Mouse (Mus musculus) cortical plate, adult 2 months (tissue): ENCODE measurements around the gene Tchp.

Experiments used
- CTCF ChIP-seq: fragments of 200-500 bp; IDR thresholded peaks from 2 replicates; pipeline ENCODE4 v1.5.1; 2011; ENCODE audit warnings: mild to moderate bottlenecking, control low read depth, low read length; ENCODE audit not compliant: insufficient read depth; ENCODE audit errors: extremely low read depth
- POLR2A ChIP-seq: fragments of 200-500 bp; IDR thresholded peaks from 2 replicates; pipeline ENCODE4 v1.6.1; 2011; ENCODE audit warnings: mild to moderate bottlenecking, low read length, control low read depth; ENCODE audit not compliant: insufficient read depth; ENCODE audit errors: extremely low read depth

DNA sequence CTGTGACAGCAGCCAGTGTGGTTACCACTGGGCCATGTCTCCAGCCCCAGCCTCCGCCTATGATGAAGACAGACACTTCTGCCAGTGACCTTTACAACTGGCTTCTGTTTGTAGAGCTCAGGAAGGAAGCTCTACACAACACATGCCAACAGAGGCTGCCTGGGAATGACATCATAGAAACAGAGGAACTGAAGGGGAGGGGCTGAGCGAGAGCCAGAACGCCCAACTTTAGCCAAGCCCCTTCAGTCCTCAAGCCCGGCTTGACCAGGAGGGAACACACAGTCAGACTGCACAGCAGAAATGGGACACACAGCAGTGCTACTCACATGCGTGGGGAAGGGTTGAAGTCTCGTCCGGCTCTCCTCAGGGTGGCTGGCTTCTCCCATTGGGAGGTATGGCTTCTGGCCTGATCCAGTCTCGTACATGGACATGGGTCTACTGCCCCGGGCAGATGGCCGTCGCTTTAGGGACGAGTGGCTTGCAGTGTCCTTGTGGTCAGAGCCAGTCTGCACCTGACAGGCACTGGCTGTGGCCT, 31.2 kb downstream of the Tchp start:
- TF ChIP-seq CTCF (no peak), POLR2A (no peak)
